Mouse (Mus musculus): ENCODE measurements around the gene Mamdc4. TPM values are rescaled to one million over a fixed set of nuclear protein-coding genes. Genes with fewer than 3 reads are reported as not detected.
A peak's percentile ranks its signal among the peaks of the same experiment; 100 is the strongest.

Mamdc4 gene
- total RNA-seq, 1 experiment from 2014 or later, result 5.4 TPM

DNA sequence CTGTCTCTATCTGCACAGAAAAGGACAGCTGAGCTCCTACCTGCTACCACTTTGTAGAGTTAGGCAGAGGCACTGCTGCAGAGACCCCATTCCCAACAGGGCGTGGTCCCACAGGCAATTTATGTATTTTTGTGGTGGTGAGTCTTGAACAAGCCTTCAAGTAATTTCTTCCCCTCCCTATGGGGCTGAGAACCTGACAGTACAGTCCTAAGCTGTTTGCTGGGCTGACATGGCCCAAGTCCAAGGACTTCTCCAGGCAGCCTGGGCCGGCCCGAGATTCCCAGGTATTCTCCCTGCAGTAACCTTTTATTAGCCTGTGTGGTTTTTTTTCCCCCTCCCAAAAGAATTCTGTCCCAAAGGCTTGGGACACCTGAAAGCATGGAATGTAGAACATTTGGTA, 9.5 kb upstream of the Mamdc4 start:
- ATAC-seq (ENCODE audit: extremely low read depth, insufficient number of reproducible peaks, low FRiP score, poor library complexity, severe bottlenecking), result no peak

DNA sequence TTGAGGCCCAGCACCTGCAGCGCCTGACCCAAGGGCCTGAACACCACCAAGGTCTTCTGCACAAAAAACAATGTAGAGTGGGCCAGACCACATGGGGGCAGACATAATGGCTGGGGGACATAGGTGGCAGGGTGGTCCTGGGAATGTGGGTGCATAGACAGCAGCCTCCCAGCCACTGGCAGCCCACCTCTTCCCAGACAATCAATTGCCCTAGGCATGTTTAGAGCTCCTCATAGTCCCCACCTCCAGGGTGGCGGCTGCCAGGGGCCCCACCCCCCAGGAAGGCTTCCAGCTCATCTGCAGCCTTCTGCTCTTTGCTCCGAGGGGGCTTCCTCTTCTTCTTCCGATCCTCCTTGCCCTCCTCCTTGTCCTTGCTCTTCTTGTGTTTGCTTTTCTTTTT, 8.9 kb upstream of the Mamdc4 start:
- ATAC-seq (ENCODE audit: extremely low read depth, insufficient number of reproducible peaks, low FRiP score, poor library complexity, severe bottlenecking), result no peak

DNA sequence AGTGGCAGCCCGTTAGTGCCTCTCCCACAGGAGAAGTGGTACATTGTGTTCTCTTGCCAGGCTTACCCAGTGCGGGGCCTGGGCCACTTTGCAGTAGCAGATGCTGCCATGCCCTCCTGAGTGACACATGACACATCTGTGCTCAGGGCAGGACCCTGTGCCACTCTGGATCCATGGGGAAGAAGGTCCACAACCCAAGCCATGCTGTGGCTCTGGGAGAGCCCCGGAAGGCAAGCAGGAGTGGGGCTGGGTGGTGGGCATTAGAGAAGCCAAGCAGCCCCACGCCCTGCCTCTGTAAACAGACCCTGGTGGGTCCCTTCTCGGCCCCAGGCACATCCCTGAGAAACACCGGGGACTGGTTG, 8.5 kb upstream of the Mamdc4 start:
- no peak for ATAC-seq (ENCODE audit: extremely low read depth, insufficient number of reproducible peaks, low FRiP score, poor library complexity, severe bottlenecking)

DNA sequence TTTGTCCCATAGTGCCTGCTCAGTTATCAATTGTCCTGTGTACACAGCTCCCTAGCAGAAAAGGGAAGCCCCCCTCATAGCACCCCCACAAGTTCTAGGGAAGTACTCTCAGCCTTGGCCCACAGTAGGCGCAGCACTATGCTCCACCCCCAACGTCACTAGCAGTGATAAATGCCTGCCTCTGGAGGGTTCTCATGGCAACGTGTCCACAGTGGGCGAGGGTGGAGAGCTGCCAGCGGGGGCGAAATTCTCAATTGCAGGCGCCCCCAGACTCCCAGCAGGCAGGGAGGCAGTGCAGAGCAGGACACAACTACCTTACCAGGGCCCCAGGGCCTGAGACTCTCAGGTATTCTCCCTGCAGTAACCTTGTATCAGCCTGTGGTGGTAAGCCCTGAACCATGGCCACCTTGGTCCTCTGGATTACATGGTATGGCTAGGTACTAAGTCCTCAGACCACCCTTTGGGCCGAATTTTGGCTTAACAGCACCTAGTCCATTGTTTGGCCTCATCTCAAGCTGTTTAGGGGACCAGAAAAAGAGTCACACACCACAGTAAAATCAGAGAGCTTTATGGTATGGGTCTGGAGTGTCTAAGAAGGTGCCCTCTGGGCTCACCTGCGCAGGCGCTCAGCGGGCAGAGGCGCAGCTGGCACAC, 7.9 kb upstream of the Mamdc4 start:
- ATAC-seq (ENCODE audit: extremely low read depth, insufficient number of reproducible peaks, low FRiP score, poor library complexity, severe bottlenecking), result no peak

DNA sequence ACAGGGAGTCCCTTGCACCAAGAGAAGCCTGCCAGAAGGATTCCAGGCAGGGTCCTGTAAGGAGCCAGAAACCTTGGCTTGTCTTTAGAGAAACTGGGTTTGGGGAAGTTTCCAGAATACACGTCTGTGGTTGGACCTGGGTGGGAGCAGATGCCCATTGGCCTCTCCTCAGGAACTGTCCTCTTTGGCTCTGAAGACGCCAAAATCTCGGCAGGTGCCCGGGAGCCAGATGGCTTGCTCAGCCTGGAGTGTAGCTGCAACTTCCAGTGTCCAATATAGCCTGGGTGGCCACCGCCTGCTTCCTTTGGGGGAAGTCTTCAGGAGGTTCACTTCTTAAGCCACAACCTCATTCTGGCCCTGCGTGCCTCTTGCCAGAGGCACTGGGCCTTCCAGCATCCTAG, 7.3 kb upstream of the Mamdc4 start:
- no peak for ATAC-seq (ENCODE audit: extremely low read depth, insufficient number of reproducible peaks, low FRiP score, poor library complexity, severe bottlenecking)

DNA sequence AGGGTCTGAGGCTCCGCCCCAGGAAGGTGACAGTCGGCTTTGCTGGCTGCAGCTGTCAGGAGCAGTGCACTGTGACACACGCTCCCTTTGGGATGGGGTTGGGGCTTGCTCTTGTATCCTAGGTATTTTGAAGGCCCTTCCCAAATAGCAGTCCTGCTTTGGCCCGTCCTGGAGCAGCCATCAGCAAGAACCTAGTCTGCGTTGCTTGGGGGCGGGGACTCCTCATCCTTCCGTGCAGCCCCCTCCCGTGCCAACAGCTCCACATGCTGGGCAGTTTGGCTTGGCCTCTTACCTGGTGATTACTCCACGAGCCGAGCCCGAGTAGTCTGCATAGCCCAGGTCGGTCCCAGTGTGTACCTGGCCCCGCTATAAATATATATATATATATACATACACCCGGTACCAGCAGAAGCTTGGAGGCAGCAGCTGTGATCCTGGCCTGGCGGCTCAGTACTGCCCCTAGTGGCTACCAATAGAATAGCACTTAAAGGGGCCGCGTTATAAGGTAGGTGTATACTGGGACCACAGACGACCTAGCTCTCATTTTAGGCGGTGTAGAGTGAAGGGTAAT, 6.7 kb upstream of the Mamdc4 start, which contains the start of gene Ajm1:
TSS of gene Ajm1 (minus strand) at position 464 of the 571 bp plus-strand sequence.
- peak; percentile 66 for ATAC-seq (ENCODE audit: extremely low read depth, insufficient number of reproducible peaks, low FRiP score, poor library complexity, severe bottlenecking)

DNA sequence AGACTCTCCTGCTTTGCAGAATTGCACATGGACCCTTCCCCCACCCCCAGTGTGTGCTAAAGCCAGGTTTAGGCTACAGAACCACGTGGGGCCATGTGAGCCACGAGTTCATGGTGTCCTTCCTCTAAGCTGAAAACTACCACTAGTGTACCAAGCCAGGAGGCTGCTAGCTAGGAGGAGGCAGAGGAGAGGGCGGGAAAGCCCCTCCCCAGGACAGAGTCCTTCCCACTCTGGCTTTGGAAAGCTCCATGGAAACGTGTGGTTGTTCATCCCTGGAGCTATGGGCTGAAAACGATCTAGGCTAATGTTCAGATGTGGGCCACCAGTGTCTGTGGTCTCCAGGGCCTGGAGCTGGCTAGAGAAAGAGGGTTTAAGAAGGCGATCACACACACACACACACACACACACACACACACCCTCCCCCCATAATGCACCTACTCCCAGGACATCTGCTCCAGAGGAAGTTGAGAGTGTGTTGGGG, 6.0 kb upstream of the Mamdc4 start:
- ATAC-seq (ENCODE audit: extremely low read depth, insufficient number of reproducible peaks, low FRiP score, poor library complexity, severe bottlenecking), result no peak

DNA sequence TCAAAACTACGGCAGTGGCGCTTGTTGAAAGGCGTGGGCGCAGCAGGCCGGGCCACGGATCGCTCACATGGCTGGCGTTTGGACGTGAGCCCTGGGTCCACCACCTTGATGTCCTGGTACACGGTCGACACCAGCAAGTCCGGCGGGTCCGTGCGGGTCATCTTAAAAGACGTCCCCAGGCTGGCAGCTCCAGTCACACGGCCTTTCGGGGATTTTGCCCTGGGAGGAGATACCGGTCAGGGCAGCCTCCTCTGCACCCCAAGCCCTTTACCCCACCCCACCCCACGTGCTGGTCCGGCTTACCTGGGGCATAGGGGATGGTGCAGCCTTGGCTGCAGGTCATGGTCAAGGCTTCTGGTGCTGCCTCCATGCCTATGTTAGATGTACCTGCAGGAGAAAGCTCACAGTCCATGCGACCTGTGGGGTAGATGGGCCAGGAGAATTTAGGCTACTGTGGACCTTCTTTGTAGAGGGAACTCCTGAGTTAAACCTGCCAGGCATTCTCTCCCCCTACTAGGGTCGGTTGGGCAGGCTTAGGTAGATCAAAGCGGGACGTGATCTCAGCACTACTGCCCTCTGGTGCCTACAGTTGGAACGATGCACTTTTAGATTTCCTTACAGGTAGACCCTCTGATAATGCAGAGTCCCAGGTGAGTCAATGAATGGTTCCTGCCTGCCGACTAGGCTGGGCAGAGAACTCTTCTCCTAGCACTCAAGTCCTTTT, 5.3 kb upstream of the Mamdc4 start:
- ATAC-seq (ENCODE audit: extremely low read depth, insufficient number of reproducible peaks, low FRiP score, poor library complexity, severe bottlenecking), result peak; percentile 43; the same call in 1 of the 2 replicates

DNA sequence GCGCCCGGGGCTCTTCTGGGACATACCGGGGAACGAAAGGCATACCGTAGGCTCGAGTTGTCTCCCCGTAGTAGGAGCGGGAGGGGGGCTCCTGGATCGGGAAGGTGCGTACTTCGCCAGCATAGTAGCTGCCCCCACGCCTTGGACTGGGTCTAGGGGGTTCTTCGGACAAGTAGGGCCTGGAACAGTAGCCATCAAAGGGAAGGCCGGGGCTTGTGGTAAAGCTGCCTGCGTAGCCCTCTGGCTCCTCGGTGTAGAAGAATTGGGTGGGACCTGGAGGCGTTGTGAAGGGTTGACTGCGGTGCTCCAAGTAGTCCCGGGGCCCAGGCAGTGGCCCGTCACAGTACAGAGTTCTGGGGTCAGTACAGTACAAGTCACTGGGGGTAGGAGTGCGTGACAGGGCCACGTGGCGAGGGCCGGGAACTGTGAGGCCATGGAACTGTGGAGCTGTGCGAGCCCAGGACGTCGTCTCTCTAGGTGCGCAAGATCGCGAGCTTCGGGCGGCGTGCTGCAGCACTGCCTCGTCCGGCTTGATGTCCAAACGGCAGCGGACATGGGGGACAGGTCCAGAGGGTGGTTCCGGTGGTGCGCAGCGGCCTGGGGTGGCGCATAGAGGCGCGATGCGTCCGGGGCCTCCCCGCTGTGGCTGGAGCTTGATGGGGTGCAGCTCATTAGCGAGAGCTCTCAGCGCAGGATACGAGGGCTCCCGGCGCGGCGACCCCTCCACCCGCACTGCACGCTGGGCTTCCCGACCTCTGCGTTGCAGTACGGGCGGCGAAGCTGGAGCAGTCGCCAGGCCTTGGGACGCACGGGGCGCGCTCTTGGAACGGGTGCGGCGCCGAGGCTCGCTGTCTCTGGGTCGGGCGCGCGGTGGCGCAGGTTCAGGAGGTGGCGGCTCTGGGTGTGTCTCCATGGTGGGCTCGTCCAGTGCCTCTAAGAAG, 4.4 kb upstream of the Mamdc4 start:
- ATAC-seq (ENCODE audit: extremely low read depth, insufficient number of reproducible peaks, low FRiP score, poor library complexity, severe bottlenecking), result no peak

DNA sequence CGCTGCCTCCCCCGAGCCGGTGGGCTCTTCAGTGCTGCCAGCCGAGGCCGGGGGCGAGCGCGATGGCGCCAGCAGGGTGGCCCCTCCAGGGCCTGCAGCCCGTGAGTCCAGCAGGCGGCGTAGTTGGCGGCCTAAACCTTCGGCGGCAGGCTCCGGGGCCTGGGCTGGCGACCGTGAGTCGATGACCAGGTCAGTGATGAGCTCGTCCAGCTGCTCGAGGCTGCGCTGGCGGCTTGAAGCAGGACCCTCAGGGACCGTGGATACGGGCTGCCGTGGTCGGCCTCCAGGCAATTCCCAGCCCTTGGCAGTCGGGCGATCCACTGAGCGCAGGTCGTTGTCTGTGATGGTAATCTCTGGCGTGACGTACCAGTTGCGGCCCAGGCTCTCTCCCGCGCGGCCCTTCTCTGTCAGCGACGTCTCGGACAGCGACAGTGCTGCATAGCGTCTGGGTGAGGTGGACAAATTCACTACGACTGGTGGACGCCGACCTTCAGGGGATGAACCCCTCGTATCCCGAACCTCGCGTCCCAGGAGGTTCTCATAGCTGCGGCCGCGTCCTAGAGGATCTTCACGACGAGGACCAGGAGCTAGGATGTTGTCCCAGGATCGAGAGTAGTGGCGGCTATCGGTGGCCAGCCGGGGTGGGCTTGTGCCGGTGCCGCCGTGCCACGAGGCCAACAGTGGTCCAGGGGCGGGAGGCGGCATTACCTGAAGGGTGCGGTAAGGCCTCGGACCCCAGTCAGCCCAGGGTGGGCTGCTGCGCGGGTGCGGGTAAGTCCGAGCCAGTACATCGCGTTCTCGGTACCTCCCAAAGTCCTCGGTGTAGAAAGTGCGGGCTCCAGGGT, 3.5 kb upstream of the Mamdc4 start:
- ATAC-seq (ENCODE audit: extremely low read depth, insufficient number of reproducible peaks, low FRiP score, poor library complexity, severe bottlenecking), result no peak

DNA sequence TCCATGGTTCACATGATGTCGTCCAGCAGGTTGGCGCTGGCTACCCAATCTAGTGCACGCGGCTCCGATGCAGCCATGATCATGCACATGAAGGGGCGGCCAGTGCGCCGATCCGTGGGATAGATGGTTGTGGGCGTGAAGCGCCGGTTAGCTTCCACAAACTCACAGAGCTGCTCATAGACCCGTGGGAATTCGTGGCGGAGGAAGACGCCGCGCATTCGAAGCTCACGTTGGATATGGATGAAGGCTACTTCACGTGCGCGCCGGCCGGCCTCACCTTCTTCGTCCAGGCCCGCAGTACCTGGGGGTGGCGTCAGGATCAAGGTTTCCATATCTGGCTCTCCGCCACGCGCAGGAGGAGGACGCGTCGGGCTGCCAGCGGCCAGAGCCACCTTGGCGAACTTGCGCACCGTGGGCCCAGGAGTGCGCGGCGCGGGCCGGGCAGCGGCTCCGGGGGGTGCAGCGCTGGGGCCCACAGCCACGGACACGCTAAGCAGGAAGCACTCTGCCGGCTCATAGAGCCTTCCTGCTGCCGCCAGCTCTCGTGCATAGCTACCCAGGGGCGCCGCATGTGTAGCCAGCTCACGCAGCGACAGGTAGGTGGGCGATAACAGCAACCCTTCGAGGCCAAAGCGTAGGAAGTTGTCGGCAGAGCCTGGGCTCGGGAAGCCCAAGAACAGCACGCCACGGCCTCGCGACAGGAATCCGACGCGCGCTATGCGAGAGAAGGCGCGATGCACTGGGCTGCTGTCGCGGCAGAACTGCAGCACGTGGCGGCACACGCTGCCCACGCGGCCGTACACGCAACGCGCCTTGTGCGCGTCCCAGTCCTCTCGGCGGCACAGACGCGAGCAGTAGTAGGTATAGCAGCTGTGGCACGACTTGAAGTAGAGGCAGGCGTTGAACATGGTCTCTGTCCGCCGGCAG, 2.6 kb upstream of the Mamdc4 start:
- no peak for ATAC-seq (ENCODE audit: extremely low read depth, insufficient number of reproducible peaks, low FRiP score, poor library complexity, severe bottlenecking)

DNA sequence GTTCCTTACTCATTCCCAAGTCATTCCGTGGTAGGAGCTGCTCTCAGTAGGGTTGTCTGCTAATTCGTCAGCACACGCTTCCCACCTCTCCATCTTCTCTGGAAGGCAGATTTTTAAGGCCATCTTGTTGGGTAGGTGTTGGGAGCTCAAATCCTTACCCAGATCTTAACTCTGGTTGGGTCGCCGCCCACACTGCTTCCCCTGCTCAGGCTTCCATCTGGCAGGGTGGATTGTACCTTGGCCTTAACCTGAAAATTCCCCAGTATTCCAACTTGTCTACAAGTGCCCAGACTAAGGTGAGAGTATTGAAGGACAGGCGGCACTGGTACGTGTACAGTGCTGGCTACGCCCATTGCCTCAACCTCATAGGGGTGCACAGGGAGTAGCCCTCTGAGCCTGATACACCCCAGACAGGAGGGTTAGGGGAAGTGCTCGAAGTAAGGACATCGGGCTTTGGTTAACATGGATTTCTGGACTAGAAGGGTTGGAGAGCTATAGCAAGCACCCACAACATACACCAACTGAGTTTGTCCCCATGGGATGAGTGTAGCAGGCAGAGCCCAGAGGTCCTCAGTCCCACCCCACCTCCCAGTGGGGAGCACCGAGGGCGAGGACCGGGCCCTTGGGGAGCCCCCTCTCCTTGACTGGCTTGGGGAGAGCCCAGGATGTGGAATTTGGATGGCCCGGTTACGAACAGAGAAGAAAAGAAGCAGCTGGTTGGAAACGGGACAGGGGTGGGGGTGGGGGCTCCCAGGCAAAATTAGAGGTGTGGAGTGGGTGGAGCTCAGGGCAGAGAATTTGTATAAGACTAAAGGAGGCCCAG, 1.6 kb upstream of the Mamdc4 start:
- no peak for ATAC-seq (ENCODE audit: extremely low read depth, insufficient number of reproducible peaks, low FRiP score, poor library complexity, severe bottlenecking)

DNA sequence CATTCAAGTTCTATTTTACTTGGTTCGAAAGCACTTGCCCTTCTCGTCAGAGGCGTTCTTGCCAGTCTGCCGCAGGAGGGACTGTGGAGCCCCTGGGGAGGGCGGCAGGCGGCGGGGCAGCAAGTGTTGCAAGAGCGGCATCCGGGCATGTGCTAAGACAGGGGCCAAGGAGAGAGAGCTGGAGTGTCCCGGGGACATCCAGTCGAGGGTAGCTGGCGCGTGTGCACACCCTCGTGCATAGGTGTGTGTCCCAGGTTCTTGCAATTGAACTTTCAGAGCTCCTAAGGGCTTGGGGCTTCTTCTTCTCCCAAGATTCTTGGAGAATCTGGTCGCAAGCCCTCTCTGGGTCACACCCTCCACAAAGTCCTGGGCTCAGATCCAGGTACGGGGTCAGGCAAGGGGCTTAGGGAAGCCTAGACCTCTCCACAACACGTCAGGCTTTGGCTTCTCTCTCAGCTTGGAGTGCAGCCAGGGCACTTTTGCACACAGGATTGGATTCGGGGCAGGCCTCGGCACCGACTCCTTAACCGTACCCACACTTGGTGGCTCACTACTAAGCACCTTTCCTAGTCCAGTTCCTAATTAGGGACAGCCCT, 885 bp upstream of the Mamdc4 start:
- ATAC-seq (ENCODE audit: extremely low read depth, insufficient number of reproducible peaks, low FRiP score, poor library complexity, severe bottlenecking), result no peak

DNA sequence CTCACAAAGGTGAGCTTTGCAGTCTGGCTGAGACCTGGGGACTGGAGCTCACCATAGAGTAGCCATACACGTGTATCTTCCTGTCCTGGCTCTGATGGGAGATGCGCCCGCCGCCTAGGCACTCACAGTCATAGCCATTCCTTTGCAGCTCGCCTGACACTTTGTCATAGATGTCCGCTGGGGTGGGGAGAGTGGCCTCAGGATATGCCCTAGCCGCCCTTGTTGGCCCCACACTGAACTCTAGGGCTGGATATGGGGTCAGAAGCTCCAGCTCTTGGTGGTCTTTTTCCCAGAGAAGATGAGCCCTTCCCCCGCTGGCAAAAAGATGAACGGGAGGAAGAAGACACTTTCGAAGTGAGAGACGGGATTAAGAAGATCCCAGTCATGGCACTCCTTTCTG, 509 bp downstream of the Mamdc4 start:
- no peak for ATAC-seq (ENCODE audit: extremely low read depth, insufficient number of reproducible peaks, low FRiP score, poor library complexity, severe bottlenecking)

DNA sequence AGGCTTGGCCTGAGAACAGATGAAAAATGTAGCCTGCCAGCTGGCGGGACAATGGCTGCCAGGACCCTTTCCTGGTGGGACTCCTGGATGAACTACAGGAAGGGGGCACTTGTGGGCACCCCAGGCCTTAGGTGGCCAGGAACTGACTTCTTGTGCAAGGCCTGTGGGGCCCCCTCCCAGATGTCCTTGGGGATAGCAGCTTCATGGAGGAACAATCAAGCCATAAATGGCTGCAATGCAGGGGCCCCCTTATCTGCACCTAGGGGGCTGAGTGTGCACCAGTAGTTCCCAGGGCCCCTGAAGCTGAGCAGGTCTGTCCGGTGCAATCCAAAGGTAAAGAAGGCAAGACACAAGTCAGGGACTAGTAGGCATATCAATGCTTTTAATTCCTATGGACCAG, 1.6 kb downstream of the Mamdc4 start:
- ATAC-seq (ENCODE audit: extremely low read depth, insufficient number of reproducible peaks, low FRiP score, poor library complexity, severe bottlenecking), result no peak

DNA sequence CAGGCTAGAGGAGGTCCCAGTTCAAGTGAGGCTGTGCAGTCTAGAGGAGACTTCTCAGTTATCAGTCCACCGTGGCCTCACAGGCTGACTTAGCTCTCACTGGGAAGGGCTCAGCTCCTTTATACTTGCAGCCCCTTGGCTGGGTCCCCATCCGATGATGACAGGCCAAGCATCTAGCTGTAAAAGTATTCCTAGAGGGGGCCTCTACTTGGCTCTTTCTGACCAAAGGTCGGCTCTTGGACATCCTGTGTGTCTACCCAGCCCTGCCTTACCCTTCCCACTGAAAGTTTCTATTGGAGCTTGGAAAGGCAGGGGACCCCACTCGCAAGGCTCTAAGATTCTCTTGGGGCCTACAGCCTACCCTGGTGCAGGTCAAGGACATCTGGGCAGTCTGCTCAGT, 3.4 kb downstream of the Mamdc4 start:
- no peak for ATAC-seq (ENCODE audit: extremely low read depth, insufficient number of reproducible peaks, low FRiP score, poor library complexity, severe bottlenecking)
